ENCODE assay signal across 12 mouse cellular contexts in genomic region chr5:147877520-147877919, GRCm38 (mm10). TPM values are rescaled to one million over a fixed set of nuclear protein-coding genes. Genes with fewer than 3 reads are reported as not detected.
DNase-seq lines count a peak whose midpoint lies in the region; ATAC-seq and TF ChIP-seq lines count a peak whose summit lies in the region.
"Had no signal": no experiment of that assay in that cellular context is flagged by ENCODE, and none has a peak within 500 bp of the region (broad histone marks: within the 10 kb centered on the region; RNA-seq: fewer than 3 reads in every experiment).

No protein-coding gene starts in this region.

- H3K27me3 ChIP-seq in liver, embryonic 11.5 days (replicated peaks; ENCODE audit: control insufficient read depth, insufficient read depth, low read length) = no peaks in the 10 kb centered on the region
- H3K27me3 ChIP-seq: hindbrain, embryonic 13.5 days; midbrain, embryonic 15.5 days had no signal

- H3K4me3 ChIP-seq in liver, embryonic 11.5 days (ENCODE audit: low read depth, low read length) = no peak overlapping the region
- peak overlapping the region; percentile 19 to 40; a peak in 1 of 4 replicates for H3K4me3 ChIP-seq in ES-E14 (ENCODE audit: insufficient read depth in 1 of 2, low read depth in 1 of 2, low read length in 2 of 2, poor library complexity in 1 of 2, severe bottlenecking in 1 of 2)
- H3K4me3 ChIP-seq: hindbrain, embryonic 13.5 days; midbrain, embryonic 15.5 days had no signal

- no peak for ATAC-seq in liver, embryonic 11.5 days (replicated peaks; ENCODE audit: low FRiP score)
- ATAC-seq: midbrain, embryonic 15.5 days had no signal

- peaks cover 56% of the 10 kb centered on the region for H3K36me3 ChIP-seq in liver, embryonic 11.5 days (ENCODE audit: control insufficient read depth, insufficient read depth, low read length)
- peaks cover 55% of the 10 kb centered on the region for H3K36me3 ChIP-seq in ES-E14 (ENCODE audit: control insufficient read depth, insufficient read depth, low read length, poor library complexity, severe bottlenecking)

- H3K4me2 ChIP-seq in liver, embryonic 11.5 days = no peak overlapping the region
- H3K4me2 ChIP-seq: hindbrain, embryonic 13.5 days; midbrain, embryonic 15.5 days had no signal

- peak; percentile 22 to 38 for DNase-seq in cerebellum, postnatal 25 days
- DNase-seq in cerebellum, adult 9-10 months = no peak
- DNase-seq in liver (peak; percentile 37), ES-E14 (ENCODE audit: low read depth, low spot score) (no peak)
- DNase-seq in liver, embryonic 11.5 days (ENCODE audit: low spot score) = no peak
- DNase-seq in lung, postnatal 10 days = peak; percentile 25
- DNase-seq in adrenal gland, adult 2 months = no peak
- no peak for DNase-seq in cerebellum, adult 18-20 months
- DNase-seq: layer of hippocampus, postnatal 36 days; right cerebral cortex, postnatal 4 days had no signal

- no peak overlapping the region for H3K9ac ChIP-seq in liver, embryonic 11.5 days (ENCODE audit: low read depth, low read length)
- no peak overlapping the region for H3K9ac ChIP-seq in ES-E14 (ENCODE audit: insufficient read depth, low read depth, low read length, poor library complexity, severe bottlenecking)
- H3K9ac ChIP-seq: hindbrain, embryonic 13.5 days; midbrain, embryonic 15.5 days had no signal

- H3K4me1 ChIP-seq in liver, embryonic 11.5 days (replicated peaks; ENCODE audit: control insufficient read depth, insufficient read depth, low read length) = peaks cover 5% of the 10 kb centered on the region; the same call in 1 of the 2 replicates
- peaks cover 0 to 5% of the 10 kb centered on the region in 2 experiments; a peak in 1 of 4 replicates for H3K4me1 ChIP-seq in ES-E14 (ENCODE audit: control insufficient read depth in 2 of 2, insufficient read depth in 2 of 2, low read length in 2 of 2, poor library complexity in 1 of 2)
- H3K4me1 ChIP-seq: hindbrain, embryonic 13.5 days; midbrain, embryonic 15.5 days had no signal

- H3K9me3 ChIP-seq in liver, embryonic 11.5 days (ENCODE audit: control insufficient read depth, low read length) = no peaks in the 10 kb centered on the region
- no peaks in the 10 kb centered on the region for H3K9me3 ChIP-seq in ES-E14 (ENCODE audit: control insufficient read depth, insufficient read depth, low read depth, low read length)
- H3K9me3 ChIP-seq: hindbrain, embryonic 13.5 days; midbrain, embryonic 15.5 days had no signal

- no peak overlapping the region for H3K27ac ChIP-seq in liver, embryonic 11.5 days (ENCODE audit: low read depth, low read length)
- no peak overlapping the region for H3K27ac ChIP-seq in ES-E14 (ENCODE audit: insufficient read depth, low read depth, low read length, poor library complexity, severe bottlenecking)
- H3K27ac ChIP-seq: hindbrain, embryonic 13.5 days; midbrain, embryonic 15.5 days had no signal

- in situ Hi-C loops in ES-E14 (cut with MboI; ENCODE audit: low sequenced_read_pairs in 2 of 2, unreplicated experiment in 2 of 2) = no loop called here

- 90% methylated on average over 6 of the region's 6 CpGs for WGBS in liver, embryonic 11.5 days

TF ChIP-seq in ES-E14, 5 proteins besides CTCF, POLR2A, EP300 and RAD21:
- TF ChIP-seq MAFK (IDR thresholded peaks at IDR 0.05; ENCODE audit: insufficient read depth, low read depth, low read length) = no peak
- TF ChIP-seq CHD2 (IDR thresholded peaks at IDR 0.05; ENCODE audit: low read depth, low read length) = no peak
- TF ChIP-seq HCFC1 (IDR thresholded peaks at IDR 0.05; ENCODE audit: borderline replicate concordance, insufficient read depth, low read length) = no peak
- peak; percentile 8; the same call in 1 of the 2 replicates for TF ChIP-seq ZC3H11A (IDR thresholded peaks at IDR 0.05; ENCODE audit: borderline replicate concordance, low read depth, low read length)
- no peak for TF ChIP-seq ZNF384 (IDR thresholded peaks at IDR 0.05; ENCODE audit: low read depth, low read length)

RNA-seq across cellular contexts. Expression of gene Slc46a3, which starts 17.1 kb away (rescaled TPM):
- 13.9 and 14.1 TPM in 2 replicates for polyA plus RNA-seq in liver, embryonic 11.5 days (2014; fragmentation: Nextera tagmentation; extraction: Ambion mirVana)
- 4.1 and 7.0 TPM in 2 replicates for total RNA-seq in ES-E14 (2012; rRNA removed)
- total RNA-seq in adrenal gland, adult 2 months (2021) = 10 to 100 TPM; 17.1 to 19.8 TPM
- polyA plus RNA-seq in adrenal gland, adult 2 months (2012; rRNA removed) = 49.2 and 55.1 TPM in 2 replicates

RNA-seq across cellular contexts. Expression of gene Pomp, which starts 17.3 kb away (rescaled TPM):
- 430 and 458 TPM in 2 replicates for polyA plus RNA-seq in liver, embryonic 11.5 days (2014; fragmentation: Nextera tagmentation; extraction: Ambion mirVana)
- 97.3 and 165 TPM in 2 replicates for total RNA-seq in ES-E14 (2012; rRNA removed)
- 100 to 1,000 TPM; 187 to 199 TPM for total RNA-seq in adrenal gland, adult 2 months (2021)
- polyA plus RNA-seq in adrenal gland, adult 2 months (2012; rRNA removed) = 12.2 and 21.1 TPM in 2 replicates

Comparison
In these comparisons a context has a peak if more than half of its experiments do, and no peak if none do; other contexts are left out.
1. DNase-seq: peak in cerebellum, postnatal 25 days (2 of 2), liver (single experiment) and lung, postnatal 10 days (single experiment); none in cerebellum, adult 9-10 months (single experiment), liver, embryonic 11.5 days (single experiment), ES-E14 (single experiment), adrenal gland, adult 2 months (single experiment) and cerebellum, adult 18-20 months (0 of 2).